Mouse (Mus musculus) forebrain, postnatal 0 days (tissue): ENCODE results near the gene Osbpl9. TPM values are rescaled to one million over a fixed set of nuclear protein-coding genes. Genes with fewer than 3 reads are reported as not detected.

Experiments
- ATAC-seq: fragments of 200-750 bp; cut with Nextera tagmentation; 2 replicates; pipeline ENCODE4 v1.8.0; 2017; ENCODE audit warnings: mild to moderate bottlenecking, moderate library complexity
- DNase-seq: peaks from one replicate; pipeline ENCODE4 v3.0.0-alpha.2; 2015
- H3K27ac ChIP-seq: fragments of 300-500 bp; sonication (generic); 2 replicates; pipeline ENCODE4 v1.5.1; 2014; ENCODE audit warnings: low read depth, mild to moderate bottlenecking, antibody characterized with exemption, low read length, moderate library complexity, mixed read lengths
- H3K27me3 ChIP-seq: fragments of 300-500 bp; sonication (generic); 2 replicates; pipeline ENCODE4 v1.6.1; 2014; ENCODE audit warnings: mild to moderate bottlenecking, low read length, mixed read lengths; ENCODE audit not compliant: insufficient read depth
- H3K36me3 ChIP-seq: fragments of 300-500 bp; sonication (generic); 2 replicates; pipeline ENCODE4 v1.6.1; 2014; ENCODE audit warnings: mild to moderate bottlenecking, moderate library complexity; ENCODE audit not compliant: insufficient read depth
- H3K4me1 ChIP-seq: fragments of 300-500 bp; sonication (generic); 2 replicates; pipeline ENCODE4 v1.6.1; 2014; ENCODE audit warnings: antibody characterized with exemption; ENCODE audit not compliant: insufficient read depth
- H3K4me2 ChIP-seq: fragments of 300-500 bp; sonication (generic); 2 replicates; pipeline ENCODE4 v1.6.1; 2014; ENCODE audit warnings: low read depth, mild to moderate bottlenecking, moderate library complexity
- H3K4me3 ChIP-seq: fragments of 300-500 bp; sonication (generic); 2 replicates; pipeline ENCODE4 v1.5.1; 2014; ENCODE audit warnings: low read depth, low read length, mixed read lengths
- H3K9ac ChIP-seq: fragments of 300-500 bp; sonication (generic); 2 replicates; pipeline ENCODE4 v1.6.1; 2014; ENCODE audit warnings: mild to moderate bottlenecking
- H3K9me3 ChIP-seq: fragments of 300-500 bp; sonication (generic); 2 replicates; pipeline ENCODE4 v1.6.1; 2016; ENCODE audit warnings: low read length
- CTCF ChIP-seq: sonication (generic); IDR thresholded peaks from 2 replicates; pipeline ENCODE4 v1.5.1; 2016; ENCODE audit warnings: antibody characterized with exemption, control low read depth, low read depth
- WGBS: fragments of 180-500 bp; shearing (Covaris S2); extraction: QIAGEN DNeasy Blood & Tissue Kit; methylation state at CpG from one replicate; pipeline ENCODE4 v1.1.7; 2014; 5-methylcytosine and 5-hydroxymethylcytosine counted together
- polyA plus RNA-seq: library from polyadenylated mRNA; unstranded; fragments of >200 nt; fragmentation: Nextera tagmentation; extraction: Ambion mirVana; gene quantifications from 2 replicates; pipeline ENCODE4 v1.2.1, GENCODE M21; 2015
- total RNA-seq: library from RNA; depleted of rRNA; stranded (reverse); fragments of >200 nt; gene quantifications from 2 replicates; pipeline ENCODE4 v1.2.3, GENCODE M21; 2014

Osbpl9 gene
- total and polyA plus RNA-seq, 2 experiments from 2014 or later: 53.6 to 86.4 TPM

- Histone ChIP-seq H3K9me3 (no peaks in the 10 kb centered on the region), H3K9ac (no peak overlapping the region), H3K4me2 (no peak overlapping the region), H3K27me3 (no peaks in the 10 kb centered on the region), H3K27ac (peak overlapping the region; percentile 59), H3K4me3 (no peak overlapping the region), H3K4me1 (no peaks in the 10 kb centered on the region), H3K36me3 (no peaks in the 10 kb centered on the region)
- ATAC-seq (peak; percentile 63), DNase-seq (no peak)
- TF ChIP-seq CTCF: no peak
- WGBS: 36% methylated on average over 6 of the region's 6 CpGs
These were observed 23.5 kb upstream of the Osbpl9 start for GRCm38 (mm10) chr4:109225606-109226005.

DNA sequence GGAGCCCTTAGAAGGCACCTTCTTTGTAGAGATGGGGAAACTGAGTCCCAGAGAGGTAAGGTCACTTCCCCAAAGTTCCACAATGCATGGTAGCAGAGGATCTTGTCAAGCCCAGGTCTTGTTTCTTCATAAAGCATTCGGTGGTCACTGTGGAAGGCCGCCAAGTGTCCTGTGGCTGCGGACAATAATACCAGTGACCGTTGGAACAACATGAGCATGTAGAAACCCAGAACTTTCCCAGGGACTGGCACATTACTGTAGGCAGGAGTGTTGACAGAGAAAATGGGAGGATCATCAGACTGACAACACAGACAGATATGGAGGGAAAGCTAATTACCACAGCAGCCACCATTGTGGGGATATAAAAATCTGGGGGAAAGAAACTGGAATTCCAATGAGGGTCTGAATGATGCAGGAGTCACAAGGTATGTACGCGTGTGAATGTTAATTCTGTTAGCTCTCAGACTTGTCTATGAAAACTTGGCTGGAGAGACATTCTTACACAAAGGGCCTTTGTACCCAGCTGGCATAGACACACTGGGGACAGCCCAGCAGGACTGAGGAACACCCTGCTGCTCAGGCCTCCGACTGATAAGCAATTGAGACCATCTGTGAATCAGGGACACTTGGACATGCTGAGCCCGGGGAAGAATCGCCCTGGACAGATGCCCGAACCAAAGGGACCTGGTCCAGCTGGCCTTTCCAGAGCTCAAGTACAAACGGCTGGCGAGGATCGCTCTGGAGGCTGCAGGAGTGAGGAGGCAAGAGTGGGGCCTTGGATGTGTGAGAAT is 22.9 kb upstream of the Osbpl9 start:
- H3K9me3 ChIP-seq: no peaks in the 10 kb centered on the region
- ATAC-seq: peak; percentile 97
- H3K27ac ChIP-seq: peak overlapping the region; percentile 59
- 21% methylated on average over 13 of the region's 13 CpGs for WGBS
- no peaks in the 10 kb centered on the region for H3K36me3 ChIP-seq
- H3K4me2 ChIP-seq: no peak overlapping the region
- H3K9ac ChIP-seq: no peak overlapping the region
- no peak for TF ChIP-seq CTCF
- DNase-seq: peak; percentile 80
- H3K4me1 ChIP-seq: no peaks in the 10 kb centered on the region
- H3K4me3 ChIP-seq: no peak overlapping the region
- H3K27me3 ChIP-seq: no peaks in the 10 kb centered on the region

DNA sequence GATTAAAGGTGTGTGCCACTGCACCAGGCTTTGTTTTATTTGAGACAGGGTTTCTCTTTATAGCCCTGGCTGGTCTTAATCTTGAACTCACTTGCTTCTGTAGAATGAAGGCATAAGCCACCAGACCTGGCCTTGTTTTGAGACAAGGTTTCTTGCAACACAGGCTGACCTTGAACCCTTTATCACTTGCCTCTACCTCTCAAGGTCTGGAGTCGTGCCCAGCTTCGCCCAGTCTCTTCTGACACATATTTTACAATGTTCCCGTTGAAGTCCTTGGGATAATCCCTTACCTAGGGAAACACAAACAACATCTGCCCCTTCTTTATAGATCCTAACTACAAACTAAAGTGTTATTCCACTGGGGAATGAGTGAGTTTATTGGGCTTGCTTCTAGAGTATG is 19.9 kb upstream of the Osbpl9 start:
- Histone ChIP-seq H3K4me1 (no peaks in the 10 kb centered on the region), H3K4me2 (no peak overlapping the region), H3K9ac (no peak overlapping the region), H3K4me3 (no peak overlapping the region), H3K36me3 (no peaks in the 10 kb centered on the region), H3K9me3 (no peaks in the 10 kb centered on the region), H3K27ac (no peak overlapping the region), H3K27me3 (no peaks in the 10 kb centered on the region)
- no peak for DNase-seq
- no peak for ATAC-seq
- TF ChIP-seq CTCF: no peak
- 82% methylated on average over 3 of the region's 3 CpGs for WGBS

- Histone ChIP-seq H3K4me1 (no peaks in the 10 kb centered on the region), H3K27me3 (no peaks in the 10 kb centered on the region), H3K27ac (no peak overlapping the region), H3K4me3 (no peak overlapping the region), H3K36me3 (no peaks in the 10 kb centered on the region), H3K9me3 (no peaks in the 10 kb centered on the region), H3K9ac (no peak overlapping the region), H3K4me2 (no peak overlapping the region)
- no peak for TF ChIP-seq CTCF
- DNase-seq: no peak
- WGBS: 75% methylated on average over 14 of the region's 14 CpGs
- ATAC-seq: no peak
These were observed 18.4 kb upstream of the Osbpl9 start for GRCm38 (mm10) chr4:109220441-109220940.

DNA sequence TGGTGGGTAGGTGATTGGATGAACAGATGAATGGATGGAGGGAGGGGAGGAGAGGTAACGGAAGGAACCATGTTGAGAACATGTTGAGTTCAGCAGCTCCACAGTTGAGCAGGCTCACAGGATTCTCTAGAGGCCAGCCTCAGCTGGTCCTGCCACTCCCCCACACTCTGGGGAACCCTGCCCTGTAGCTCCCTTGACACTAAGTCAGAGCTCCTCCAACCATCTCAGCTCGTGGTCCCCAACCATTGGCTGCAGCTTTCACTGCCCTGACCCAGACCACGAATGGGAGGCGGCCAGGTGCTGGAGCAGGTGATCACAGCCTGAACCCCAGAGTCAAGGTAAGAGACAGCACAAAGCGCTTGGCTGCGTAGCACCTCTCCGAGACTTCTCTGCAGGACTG is 15.9 kb upstream of the Osbpl9 start:
- DNase-seq: no peak
- Histone ChIP-seq H3K27me3 (no peaks in the 10 kb centered on the region), H3K4me2 (no peak overlapping the region), H3K27ac (no peak overlapping the region), H3K4me3 (no peak overlapping the region), H3K4me1 (no peaks in the 10 kb centered on the region), H3K9ac (no peak overlapping the region), H3K36me3 (no peaks in the 10 kb centered on the region), H3K9me3 (no peaks in the 10 kb centered on the region)
- 79% methylated on average over 7 of the region's 7 CpGs for WGBS
- ATAC-seq: no peak
- TF ChIP-seq CTCF: no peak

DNA sequence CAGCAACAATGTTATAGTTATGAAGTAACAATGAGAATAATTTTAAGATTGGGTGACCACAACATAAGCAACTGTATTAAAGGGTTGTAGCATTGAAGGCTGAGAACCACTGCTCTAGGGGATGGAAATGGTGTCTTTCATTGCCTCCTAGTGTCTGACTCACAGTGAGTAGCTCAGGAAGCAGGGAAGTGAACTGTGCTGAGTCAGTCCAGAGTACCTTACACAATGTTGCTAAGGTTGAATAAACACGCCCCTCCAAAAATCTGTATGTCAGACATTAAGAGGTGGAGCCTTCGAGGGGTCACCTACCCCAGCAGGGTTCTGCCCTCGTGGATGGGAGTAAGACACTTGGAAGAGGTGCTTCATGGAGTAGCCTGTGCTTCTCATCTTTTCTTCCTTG is 11.9 kb upstream of the Osbpl9 start:
- DNase-seq (no peak), ATAC-seq (no peak)
- H3K27ac ChIP-seq: no peak overlapping the region
- WGBS: 87% methylated on average over 3 of the region's 3 CpGs
- no peaks in the 10 kb centered on the region for H3K4me1 ChIP-seq
- no peak for TF ChIP-seq CTCF
- H3K4me2 ChIP-seq: no peak overlapping the region
- no peak overlapping the region for H3K9ac ChIP-seq
- no peaks in the 10 kb centered on the region for H3K27me3 ChIP-seq
- H3K36me3 ChIP-seq: no peaks in the 10 kb centered on the region
- no peaks in the 10 kb centered on the region for H3K9me3 ChIP-seq
- H3K4me3 ChIP-seq: no peak overlapping the region

GRCm38 (mm10) chr4:109210881-109211280 is 8.8 kb upstream of the Osbpl9 start:
- no peak for TF ChIP-seq CTCF
- no peaks in the 10 kb centered on the region for H3K36me3 ChIP-seq
- no peak overlapping the region for H3K4me3 ChIP-seq
- no peaks in the 10 kb centered on the region for H3K4me1 ChIP-seq
- 69% methylated on average over 4 of the region's 4 CpGs for WGBS
- no peaks in the 10 kb centered on the region for H3K27me3 ChIP-seq
- no peak overlapping the region for H3K9ac ChIP-seq
- H3K4me2 ChIP-seq: no peak overlapping the region
- no peaks in the 10 kb centered on the region for H3K9me3 ChIP-seq
- no peak overlapping the region for H3K27ac ChIP-seq
- no peak for DNase-seq
- no peak for ATAC-seq
